Mouse (Mus musculus) myocyte (in vitro differentiated cells): ENCODE measurements around the gene Commd2.

Experiments used
- CEBPB ChIP-seq: IDR thresholded peaks from 2 replicates; pipeline ENCODE4 v1.6.1; 2011; ENCODE audit warnings: mild to moderate bottlenecking, moderate library complexity; ENCODE audit not compliant: poor library complexity, insufficient read depth, severe bottlenecking
- MAX ChIP-seq: IDR thresholded peaks from one replicate; pipeline ENCODE4 v1.6.1; 2011; ENCODE audit warnings: low read depth, mild to moderate bottlenecking, control low read depth
- MYOG ChIP-seq, 3 experiments: IDR thresholded peaks; one replicate each; pipeline ENCODE4 v1.6.1; 2011; ENCODE audit warnings: control low read depth in 2 of 3, low read depth in 2 of 3, mild to moderate bottlenecking in 2 of 3; ENCODE audit not compliant: insufficient read length in 2 of 3, control insufficient read depth in 1 of 3, insufficient read depth in 1 of 3
- POLR2A ChIP-seq: IDR thresholded peaks from one replicate; pipeline ENCODE4 v1.6.1; 2011; ENCODE audit warnings: low read depth, mild to moderate bottlenecking, control low read depth, moderate library complexity; ENCODE audit not compliant: insufficient read length
- POLR2AphosphoS2 ChIP-seq: IDR thresholded peaks from one replicate; pipeline ENCODE4 v1.6.1; 2011; ENCODE audit warnings: low read depth, control low read depth; ENCODE audit not compliant: insufficient read length

- TF ChIP-seq CEBPB (no peak), MAX (no peak), POLR2A (no peak), MYOG (IDR thresholded peaks at IDR 0.05; ENCODE audit: control insufficient read depth in 1 of 3, insufficient read depth in 1 of 3, insufficient read length in 2 of 3, low read depth in 2 of 3) (no peak), POLR2AphosphoS2 (no peak)
These were observed 26.1 kb downstream of the Commd2 start for GRCm38 (mm10) chr3:57625275-57625997.
